Mouse (Mus musculus): Measurements from ENCODE around the gene Itsn1. TPM values are rescaled to one million over a fixed set of nuclear protein-coding genes. Genes with fewer than 3 reads are reported as not detected.

Gene Itsn1
- polyA plus RNA-seq, 2 experiments = 31.4 to 46.8 TPM

DNA sequence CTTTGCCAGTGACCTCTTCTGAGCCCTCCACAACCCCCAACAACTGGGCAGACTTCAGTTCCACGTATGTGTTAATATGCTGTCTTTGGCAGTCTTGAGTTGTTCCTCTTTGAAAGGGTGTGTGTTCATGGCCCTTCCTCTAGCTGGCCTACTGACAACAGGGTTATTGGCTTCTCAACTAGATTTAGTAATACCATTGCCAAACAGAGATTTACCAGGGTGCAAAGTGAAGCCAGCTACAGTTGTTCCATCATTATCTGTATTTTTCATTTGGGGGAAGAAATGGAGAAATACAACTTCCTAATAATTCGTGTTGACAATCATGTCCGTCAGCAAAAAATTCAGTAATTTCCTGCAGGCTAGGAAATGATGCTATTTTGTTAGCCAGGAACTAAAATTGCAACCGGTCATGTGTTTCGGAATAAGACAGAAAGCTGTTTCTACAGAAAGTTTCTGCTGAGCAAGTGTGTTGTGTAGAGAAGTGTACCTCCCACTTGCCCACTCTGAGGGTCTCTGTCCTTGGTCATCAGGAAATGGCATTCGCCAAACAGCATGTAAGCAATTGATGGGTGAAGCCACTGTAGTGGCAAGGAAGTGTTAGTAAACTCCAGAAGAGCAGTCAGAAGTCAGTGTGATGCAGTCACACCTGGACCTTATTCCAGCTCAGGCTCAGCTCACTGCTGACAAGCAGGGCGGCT is 120.0 kb downstream of the Itsn1 start:
- Histone ChIP-seq H3K4me2 (ENCODE audit: low read depth) (no peak overlapping the region), H3K36me3 (replicated peaks; ENCODE audit: control insufficient read depth, insufficient read depth, low read depth) (peaks cover 36% of the 10 kb centered on the region), H3K9ac (replicated peaks) (no peak overlapping the region), H3K4me1 (replicated peaks; ENCODE audit: control insufficient read depth in 2 of 2, insufficient read depth in 2 of 2, low read length in 1 of 2) (no peaks in the 10 kb centered on the region; a peak in 1 of 4 replicates), H3K27me3 (ENCODE audit: control insufficient read depth, insufficient read depth, low read length) (no peaks in the 10 kb centered on the region; the same call in 1 of the 2 replicates), H3K9me3 (ENCODE audit: control insufficient read depth, low read length) (no peaks in the 10 kb centered on the region), H3K27ac (no peak overlapping the region), H3K4me3 (ENCODE audit: insufficient read depth in 1 of 2, low read depth in 2 of 2, low read length in 2 of 2) (no peak overlapping the region)
- DNase-seq (ENCODE audit: low read depth in 3 of 3, low spot score in 3 of 3) = no peak
- 78% methylated on average over 7 of the region's 7 CpGs for WGBS (ENCODE audit: insufficient replicate concordance)
- TF ChIP-seq EP300 (IDR thresholded peaks at IDR 0.05; ENCODE audit: low read depth) = no peak
- TF ChIP-seq CTCF (IDR thresholded peaks at IDR 0.05; ENCODE audit: low read depth) = no peak
- ATAC-seq (ENCODE audit: insufficient read depth) = no peak

GRCm38 (mm10) chr16:91850175-91850574 is 121.1 kb downstream of the Itsn1 start:
- 78% methylated on average over 3 of the region's 3 CpGs for WGBS (ENCODE audit: insufficient replicate concordance)
- no peaks in the 10 kb centered on the region; the same call in 1 of the 2 replicates for H3K27me3 ChIP-seq (ENCODE audit: control insufficient read depth, insufficient read depth, low read length)
- H3K36me3 ChIP-seq (replicated peaks; ENCODE audit: control insufficient read depth, insufficient read depth, low read depth) = peaks cover 40% of the 10 kb centered on the region
- no peak for DNase-seq (ENCODE audit: low read depth in 3 of 3, low spot score in 3 of 3)
- no peaks in the 10 kb centered on the region; a peak in 1 of 4 replicates for H3K4me1 ChIP-seq (replicated peaks; ENCODE audit: control insufficient read depth in 2 of 2, insufficient read depth in 2 of 2, low read length in 1 of 2)
- TF ChIP-seq EP300 (IDR thresholded peaks at IDR 0.05; ENCODE audit: low read depth) = no peak
- TF ChIP-seq CTCF (IDR thresholded peaks at IDR 0.05; ENCODE audit: low read depth) = no peak
- no peaks in the 10 kb centered on the region for H3K9me3 ChIP-seq (ENCODE audit: control insufficient read depth, low read length)
- H3K27ac ChIP-seq = no peak overlapping the region
- ATAC-seq (ENCODE audit: insufficient read depth) = no peak
- no peak overlapping the region for H3K9ac ChIP-seq (replicated peaks)
- H3K4me3 ChIP-seq (ENCODE audit: insufficient read depth in 1 of 2, low read depth in 2 of 2, low read length in 2 of 2) = no peak overlapping the region
- H3K4me2 ChIP-seq (ENCODE audit: low read depth) = no peak overlapping the region

DNA sequence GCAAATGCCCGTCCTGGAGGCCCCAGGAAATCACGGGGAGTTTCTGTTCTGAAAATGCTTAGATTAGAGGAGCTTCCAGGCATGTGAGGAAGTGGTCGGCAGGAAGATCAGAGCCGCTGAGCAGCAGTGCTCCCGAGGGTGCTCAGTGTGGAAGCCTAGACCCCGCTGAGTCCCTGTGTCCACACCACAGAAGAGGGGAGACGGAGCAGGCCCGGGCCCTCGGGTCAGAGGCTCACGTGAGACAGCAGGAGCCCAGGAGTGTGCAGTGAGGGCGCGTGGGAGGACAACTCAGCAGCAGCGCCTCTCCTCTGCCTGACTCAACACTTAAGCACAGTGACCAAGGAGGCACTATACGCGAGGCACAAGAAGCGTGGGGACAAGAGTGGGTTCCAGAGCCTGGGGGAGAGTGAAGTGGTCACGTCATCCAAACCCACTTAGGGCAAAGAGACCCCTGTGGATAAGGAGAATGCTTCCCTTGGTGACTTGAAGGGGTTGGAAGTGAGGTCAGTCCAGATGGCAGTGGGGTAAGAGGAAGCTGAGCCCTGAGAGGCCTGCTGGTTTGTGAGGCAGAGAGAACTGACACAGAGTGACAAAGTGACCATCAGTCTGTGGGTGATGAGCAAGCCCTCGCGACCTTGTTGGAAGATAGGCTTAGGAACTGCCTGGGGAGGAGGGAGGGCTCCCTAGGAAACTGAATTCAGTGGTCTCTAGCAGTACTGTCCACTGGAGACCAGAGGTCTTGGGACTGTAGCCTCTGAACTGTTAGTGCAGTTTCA is 122.6 kb downstream of the Itsn1 start:
- Histone ChIP-seq H3K4me3 (ENCODE audit: insufficient read depth in 1 of 2, low read depth in 2 of 2, low read length in 2 of 2) (no peak overlapping the region), H3K4me1 (replicated peaks; ENCODE audit: control insufficient read depth in 2 of 2, insufficient read depth in 2 of 2, low read length in 1 of 2) (no peaks in the 10 kb centered on the region), H3K9ac (replicated peaks) (no peak overlapping the region), H3K36me3 (replicated peaks; ENCODE audit: control insufficient read depth, insufficient read depth, low read depth) (peaks cover 40% of the 10 kb centered on the region), H3K4me2 (ENCODE audit: low read depth) (no peak overlapping the region), H3K9me3 (ENCODE audit: control insufficient read depth, low read length) (no peaks in the 10 kb centered on the region), H3K27ac (no peak overlapping the region), H3K27me3 (ENCODE audit: control insufficient read depth, insufficient read depth, low read length) (no peaks in the 10 kb centered on the region; the same call in 1 of the 2 replicates)
- TF ChIP-seq EP300 (IDR thresholded peaks at IDR 0.05; ENCODE audit: low read depth) = no peak
- no peak for TF ChIP-seq CTCF (IDR thresholded peaks at IDR 0.05; ENCODE audit: low read depth)
- ATAC-seq (ENCODE audit: insufficient read depth) (no peak), DNase-seq (ENCODE audit: low read depth in 3 of 3, low spot score in 3 of 3) (no peak)
- 60% methylated on average over 19 of the region's 19 CpGs for WGBS (ENCODE audit: insufficient replicate concordance)

DNA sequence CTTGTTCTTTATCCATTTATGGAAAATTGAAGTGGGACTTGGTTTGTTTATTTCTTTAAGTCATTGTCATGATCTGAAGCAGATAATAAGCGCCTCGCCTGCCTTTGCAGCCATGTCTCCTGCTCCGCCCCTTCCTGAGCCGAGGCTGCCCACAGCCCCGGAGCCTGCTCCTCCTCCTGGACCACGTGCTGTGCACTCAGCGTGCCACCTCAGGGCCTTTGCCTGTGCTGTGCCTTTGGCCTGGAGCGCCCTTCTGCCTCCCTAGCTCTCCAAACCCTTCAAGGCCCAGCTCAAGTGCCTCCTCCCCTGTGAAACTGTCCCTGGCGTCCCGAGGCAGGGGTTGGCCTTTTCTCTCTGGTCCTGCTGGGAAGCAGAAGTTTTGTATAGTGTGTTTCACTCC is 123.7 kb downstream of the Itsn1 start:
- no peaks in the 10 kb centered on the region for H3K27me3 ChIP-seq (ENCODE audit: control insufficient read depth, insufficient read depth, low read length)
- H3K4me1 ChIP-seq (replicated peaks; ENCODE audit: control insufficient read depth in 2 of 2, insufficient read depth in 2 of 2, low read length in 1 of 2) = no peaks in the 10 kb centered on the region
- 42% methylated on average over 10 of the region's 10 CpGs for WGBS (ENCODE audit: insufficient replicate concordance)
- ATAC-seq (ENCODE audit: insufficient read depth) (peak; percentile 36; the same call in 1 of the 2 replicates), DNase-seq (ENCODE audit: low read depth in 3 of 3, low spot score in 3 of 3) (no peak)
- no peak overlapping the region for H3K9ac ChIP-seq (replicated peaks)
- no peak overlapping the region for H3K4me3 ChIP-seq (ENCODE audit: insufficient read depth in 1 of 2, low read depth in 2 of 2, low read length in 2 of 2)
- H3K36me3 ChIP-seq (replicated peaks; ENCODE audit: control insufficient read depth, insufficient read depth, low read depth) = peaks cover 40% of the 10 kb centered on the region
- H3K27ac ChIP-seq = no peak overlapping the region
- TF ChIP-seq CTCF (IDR thresholded peaks at IDR 0.05; ENCODE audit: low read depth) (no peak), EP300 (IDR thresholded peaks at IDR 0.05; ENCODE audit: low read depth) (no peak)
- no peaks in the 10 kb centered on the region for H3K9me3 ChIP-seq (ENCODE audit: control insufficient read depth, low read length)
- H3K4me2 ChIP-seq (ENCODE audit: low read depth) = no peak overlapping the region

DNA sequence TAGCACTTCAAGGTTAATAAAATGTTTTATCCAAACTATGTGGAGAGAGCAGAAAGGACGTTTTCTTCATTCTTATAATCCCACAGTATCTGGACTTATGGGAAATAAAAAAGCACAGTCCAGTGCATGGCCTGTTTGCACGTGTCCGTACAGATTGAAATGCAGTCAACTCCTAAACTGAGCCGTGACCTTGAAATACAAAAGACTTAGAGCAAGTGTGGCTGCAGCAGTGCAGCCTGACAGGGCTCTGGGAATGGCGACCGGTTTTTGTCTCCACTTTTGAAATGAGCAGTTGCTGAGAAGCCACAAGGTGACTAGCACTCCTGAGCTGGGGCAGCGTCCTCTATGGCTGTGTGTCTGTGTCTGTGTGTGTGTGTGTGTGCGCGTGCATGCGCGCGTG is 124.1 kb downstream of the Itsn1 start:
- H3K27ac ChIP-seq = no peak overlapping the region
- 81% methylated on average over 12 of the region's 12 CpGs for WGBS (ENCODE audit: insufficient replicate concordance)
- ATAC-seq (ENCODE audit: insufficient read depth) (no peak), DNase-seq (ENCODE audit: low read depth in 3 of 3, low spot score in 3 of 3) (no peak)
- no peak overlapping the region for H3K9ac ChIP-seq (replicated peaks)
- no peak overlapping the region for H3K4me2 ChIP-seq (ENCODE audit: low read depth)
- H3K4me3 ChIP-seq (ENCODE audit: insufficient read depth in 1 of 2, low read depth in 2 of 2, low read length in 2 of 2) = no peak overlapping the region
- H3K36me3 ChIP-seq (replicated peaks; ENCODE audit: control insufficient read depth, insufficient read depth, low read depth) = peaks cover 40% of the 10 kb centered on the region
- no peaks in the 10 kb centered on the region for H3K9me3 ChIP-seq (ENCODE audit: control insufficient read depth, low read length)
- H3K4me1 ChIP-seq (replicated peaks; ENCODE audit: control insufficient read depth in 2 of 2, insufficient read depth in 2 of 2, low read length in 1 of 2) = no peaks in the 10 kb centered on the region
- TF ChIP-seq CTCF (IDR thresholded peaks at IDR 0.05; ENCODE audit: low read depth) (no peak), EP300 (IDR thresholded peaks at IDR 0.05; ENCODE audit: low read depth) (no peak)
- no peaks in the 10 kb centered on the region for H3K27me3 ChIP-seq (ENCODE audit: control insufficient read depth, insufficient read depth, low read length)

Data from liver, embryonic 14.5 days (tissue).